30 mouse cellular contexts compared by ENCODE assay signal in genomic region chr3:132835118-132835794, GRCm38 (mm10).
DNase-seq lines count a peak whose midpoint lies in the region; ATAC-seq and TF ChIP-seq lines count a peak whose summit lies in the region.
"Had no signal": no experiment of that assay in that cellular context is flagged by ENCODE, and none has a peak within 500 bp of the region (broad histone marks: within the 10 kb centered on the region; RNA-seq: fewer than 3 reads in every experiment).

No protein-coding gene starts in this region.

- no peak overlapping the region for H3K9ac ChIP-seq in kidney, embryonic 14.5 days (ENCODE audit: low read depth, low read length)
- H3K9ac ChIP-seq in liver, embryonic 16.5 days (ENCODE audit: low read depth, low read length): no peak overlapping the region
- no peak overlapping the region for H3K9ac ChIP-seq in liver, embryonic 11.5 days (ENCODE audit: low read depth, low read length)
- H3K9ac ChIP-seq in stomach, embryonic 15.5 days: no peak overlapping the region
- H3K9ac ChIP-seq: forebrain, embryonic 12.5 days; forebrain, postnatal 0 days; hindbrain, embryonic 12.5 days; intestine, embryonic 15.5 days; limb, embryonic 12.5 days; liver, embryonic 12.5 days; lung, embryonic 14.5 days; midbrain, embryonic 15.5 days; neural tube, embryonic 15.5 days had no signal

- no peaks in the 10 kb centered on the region for H3K9me3 ChIP-seq in kidney, embryonic 14.5 days (ENCODE audit: control insufficient read depth, low read length)
- H3K9me3 ChIP-seq in liver, embryonic 16.5 days (replicated peaks; ENCODE audit: control insufficient read depth, low read length): no peaks in the 10 kb centered on the region
- H3K9me3 ChIP-seq in liver, embryonic 11.5 days (ENCODE audit: control insufficient read depth, low read length): no peaks in the 10 kb centered on the region
- H3K9me3 ChIP-seq in megakaryocyte, embryonic 14.5 days: no peaks in the 10 kb centered on the region
- H3K9me3 ChIP-seq in stomach, embryonic 15.5 days: no peaks in the 10 kb centered on the region
- H3K9me3 ChIP-seq: forebrain, embryonic 12.5 days; hindbrain, embryonic 12.5 days; intestine, embryonic 15.5 days; limb, embryonic 12.5 days; liver, embryonic 12.5 days; midbrain, embryonic 15.5 days had no signal

- no peak overlapping the region for H3K4me3 ChIP-seq in kidney, adult 2 months (ENCODE audit: insufficient read depth, low read depth, low read length)
- no peak overlapping the region for H3K4me3 ChIP-seq in kidney, embryonic 14.5 days (ENCODE audit: low read length)
- no peak overlapping the region for H3K4me3 ChIP-seq in liver, embryonic 16.5 days (ENCODE audit: low read depth, low read length)
- no peak overlapping the region for H3K4me3 ChIP-seq in liver, embryonic 11.5 days (ENCODE audit: low read depth, low read length)
- peak overlapping the region; percentile 60 for H3K4me3 ChIP-seq in megakaryocyte, embryonic 14.5 days (replicated peaks)
- no peak overlapping the region for H3K4me3 ChIP-seq in stomach, embryonic 15.5 days (replicated peaks)
- H3K4me3 ChIP-seq: erythroblast, embryonic 14.5 days; forebrain, embryonic 12.5 days; hindbrain, embryonic 12.5 days; intestine, embryonic 15.5 days; layer of hippocampus, adult 2 months; left cerebral cortex, adult 2 months; limb, embryonic 12.5 days; liver, embryonic 12.5 days; midbrain, embryonic 15.5 days; neural tube, embryonic 15.5 days had no signal

- no peak for TF ChIP-seq CTCF in kidney, adult 2 months (conservative IDR thresholded peaks at IDR 0.05; ENCODE audit: insufficient read depth, insufficient read length, low read depth, low read length)

- WGBS in kidney, adult 2 months: 67% methylated on average over 6 of the region's 6 CpGs
- 83% methylated on average over 6 of the region's 6 CpGs for WGBS in kidney, embryonic 14.5 days
- 53% methylated on average over 6 of the region's 6 CpGs for WGBS in liver, embryonic 16.5 days (ENCODE audit: insufficient replicate concordance)
- 65% methylated on average over 6 of the region's 6 CpGs for WGBS in liver, embryonic 11.5 days
- WGBS in stomach, embryonic 15.5 days: 68% methylated on average over 6 of the region's 6 CpGs

- no peaks in the 10 kb centered on the region for H3K4me1 ChIP-seq in kidney, adult 2 months (ENCODE audit: control insufficient read depth, insufficient read depth, low read length)
- no peaks in the 10 kb centered on the region for H3K4me1 ChIP-seq in kidney, embryonic 14.5 days (ENCODE audit: control insufficient read depth, insufficient read depth, low read length)
- H3K4me1 ChIP-seq in liver, embryonic 16.5 days (ENCODE audit: control insufficient read depth, low read depth, low read length): no peaks in the 10 kb centered on the region
- H3K4me1 ChIP-seq in liver, embryonic 11.5 days (replicated peaks; ENCODE audit: control insufficient read depth, insufficient read depth, low read length): no peaks in the 10 kb centered on the region
- H3K4me1 ChIP-seq in megakaryocyte, embryonic 14.5 days: peaks cover 20% of the 10 kb centered on the region
- no peaks in the 10 kb centered on the region for H3K4me1 ChIP-seq in stomach, embryonic 15.5 days
- H3K4me1 ChIP-seq: forebrain, embryonic 12.5 days; hindbrain, embryonic 12.5 days; intestine, embryonic 15.5 days; limb, embryonic 12.5 days; liver, embryonic 12.5 days; midbrain, embryonic 15.5 days; neural tube, embryonic 15.5 days had no signal

- no peak for ATAC-seq in kidney, embryonic 14.5 days (ENCODE audit: low FRiP score, low TSS enrichment)
- 0 out of 2 replicates have a peak, but pooled peaks have one; percentile 19 for ATAC-seq in liver, embryonic 16.5 days (ENCODE audit: low read depth)
- ATAC-seq in liver, embryonic 11.5 days (replicated peaks; ENCODE audit: low FRiP score): no peak
- no peak for ATAC-seq in megakaryocyte, adult 5-6 weeks (ENCODE audit: poor library complexity, severe bottlenecking)
- peak; percentile 43; the same call in 1 of the 2 replicates for ATAC-seq in stomach, embryonic 15.5 days (ENCODE audit: insufficient read depth, low FRiP score, low read depth)
- ATAC-seq: CD4-positive, CD25-positive, alpha-beta regulatory T cell, adult 4 months; forebrain, postnatal 0 days; hindbrain, postnatal 0 days; intestine, embryonic 15.5 days; liver, embryonic 12.5 days; midbrain, embryonic 15.5 days had no signal

- peak; percentile 58 for DNase-seq in kidney, adult 2 months
- DNase-seq in liver, embryonic 11.5 days (ENCODE audit: low spot score): no peak
- no peak for DNase-seq in thymus, postnatal 0 days (ENCODE audit: low spot score)
- DNase-seq: adrenal gland, postnatal 36 days; cerebellum, adult 18-20 months; cerebellum, postnatal 10 days; forebrain, postnatal 0 days; gastrocnemius, postnatal 14 days; heart, postnatal 36 days; lung, embryonic 14.5 days; right cerebral cortex, postnatal 25 days had no signal

- H3K4me2 ChIP-seq in kidney, embryonic 14.5 days (replicated peaks; ENCODE audit: low read depth, low read length): no peak overlapping the region
- no peak overlapping the region for H3K4me2 ChIP-seq in liver, embryonic 16.5 days (ENCODE audit: low read depth, low read length)
- H3K4me2 ChIP-seq in liver, embryonic 11.5 days: no peak overlapping the region
- H3K4me2 ChIP-seq in stomach, embryonic 15.5 days: no peak overlapping the region
- H3K4me2 ChIP-seq: forebrain, embryonic 12.5 days; heart, embryonic 11.5 days; hindbrain, embryonic 12.5 days; intestine, embryonic 15.5 days; limb, embryonic 12.5 days; liver, embryonic 12.5 days; lung, embryonic 14.5 days; midbrain, embryonic 15.5 days; neural tube, embryonic 15.5 days had no signal

- 0 out of 2 replicates have a peak overlapping the region, but pooled peaks have one; percentile 12 for H3K27ac ChIP-seq in kidney, adult 2 months (ENCODE audit: insufficient read depth, low read depth, low read length)
- H3K27ac ChIP-seq in kidney, embryonic 14.5 days (ENCODE audit: low read depth, low read length): no peak overlapping the region
- no peak overlapping the region for H3K27ac ChIP-seq in liver, embryonic 16.5 days (ENCODE audit: low read length)
- no peak overlapping the region for H3K27ac ChIP-seq in liver, embryonic 11.5 days (ENCODE audit: low read depth, low read length)
- no peak overlapping the region for H3K27ac ChIP-seq in stomach, embryonic 15.5 days
- H3K27ac ChIP-seq: forebrain, embryonic 12.5 days; hindbrain, embryonic 12.5 days; hindbrain, postnatal 0 days; intestine, embryonic 15.5 days; kidney, postnatal 0 days; layer of hippocampus, adult 2 months; left cerebral cortex, adult 2 months; limb, embryonic 12.5 days; liver, embryonic 12.5 days; midbrain, embryonic 15.5 days; neural tube, embryonic 15.5 days had no signal

- no peak for TF ChIP-seq POLR2A in kidney, adult 2 months (IDR thresholded peaks at IDR 0.05; ENCODE audit: low read depth, low read length)

- no peaks in the 10 kb centered on the region for H3K27me3 ChIP-seq in kidney, adult 2 months (replicated peaks; ENCODE audit: control insufficient read depth, insufficient read depth, low read length)
- no peaks in the 10 kb centered on the region for H3K27me3 ChIP-seq in kidney, embryonic 14.5 days (ENCODE audit: control insufficient read depth, insufficient read depth, low read length)
- H3K27me3 ChIP-seq in liver, embryonic 16.5 days (ENCODE audit: control insufficient read depth, insufficient read depth, low read depth, low read length): no peaks in the 10 kb centered on the region
- H3K27me3 ChIP-seq in liver, embryonic 11.5 days (replicated peaks; ENCODE audit: control insufficient read depth, insufficient read depth, low read length): no peaks in the 10 kb centered on the region
- no peaks in the 10 kb centered on the region for H3K27me3 ChIP-seq in megakaryocyte, embryonic 14.5 days (replicated peaks)
- no peaks in the 10 kb centered on the region for H3K27me3 ChIP-seq in stomach, embryonic 15.5 days (replicated peaks)
- H3K27me3 ChIP-seq: forebrain, embryonic 12.5 days; hindbrain, embryonic 12.5 days; intestine, embryonic 15.5 days; limb, embryonic 12.5 days; liver, embryonic 12.5 days; midbrain, embryonic 15.5 days; neural tube, embryonic 15.5 days had no signal

- peaks cover 1% of the 10 kb centered on the region for H3K36me3 ChIP-seq in kidney, adult 2 months (ENCODE audit: control insufficient read depth, insufficient read depth, low read length)
- peaks cover 14% of the 10 kb centered on the region; the same call in 1 of the 2 replicates for H3K36me3 ChIP-seq in kidney, embryonic 14.5 days (ENCODE audit: control insufficient read depth, insufficient read depth, low read length)
- peaks cover 1% of the 10 kb centered on the region for H3K36me3 ChIP-seq in liver, embryonic 16.5 days (ENCODE audit: control insufficient read depth, insufficient read depth)
- no peaks in the 10 kb centered on the region for H3K36me3 ChIP-seq in liver, embryonic 11.5 days (ENCODE audit: control insufficient read depth, insufficient read depth, low read length)
- peaks cover 75% of the 10 kb centered on the region for H3K36me3 ChIP-seq in megakaryocyte, embryonic 14.5 days (replicated peaks; ENCODE audit: low read length)
- peaks cover 8% of the 10 kb centered on the region; the same call in 1 of the 2 replicates for H3K36me3 ChIP-seq in stomach, embryonic 15.5 days

Comparison
In these comparisons a context has a peak if more than half of its experiments do, and no peak if none do; other contexts are left out.
1. ATAC-seq: peak in liver, embryonic 16.5 days (single experiment) and stomach, embryonic 15.5 days (single experiment); none in kidney, embryonic 14.5 days (single experiment), liver, embryonic 11.5 days (single experiment) and megakaryocyte, adult 5-6 weeks (single experiment).